Mouse (Mus musculus): ENCODE measurements at regions not wholly inside any gene's neighbourhood (a gene's known extent, or its start where the extent isn't known, plus 50 kb on each side); places are given as distances from the start of the nearest gene placed in this dataset.

- no peak for TF ChIP-seq CTCF (IDR thresholded peaks at IDR 0.05; ENCODE audit: borderline replicate concordance, insufficient read depth, low read length)
- no peak for TF ChIP-seq POLR2A (IDR thresholded peaks at IDR 0.05; ENCODE audit: low read depth, low read length)
These were observed 428.5 kb upstream of the Tbc1d2b start for GRCm38 (mm10) chr9:90699064-90699463.

Data from embryonic fibroblast, embryonic 13.5 days (primary cell).